Mouse (Mus musculus): ENCODE measurements around the gene Dnm1. TPM values are rescaled to one million over a fixed set of nuclear protein-coding genes. Genes with fewer than 3 reads are reported as not detected.
"Not testable (repeated sequence)": the region's sequence is repeated elsewhere in the genome, so short reads cannot be mapped to it uniquely, and the experiment has no call there.

Dnm1 gene
- polyA plus RNA-seq, 1 experiment from 2014 or later = 29.1 TPM

DNA sequence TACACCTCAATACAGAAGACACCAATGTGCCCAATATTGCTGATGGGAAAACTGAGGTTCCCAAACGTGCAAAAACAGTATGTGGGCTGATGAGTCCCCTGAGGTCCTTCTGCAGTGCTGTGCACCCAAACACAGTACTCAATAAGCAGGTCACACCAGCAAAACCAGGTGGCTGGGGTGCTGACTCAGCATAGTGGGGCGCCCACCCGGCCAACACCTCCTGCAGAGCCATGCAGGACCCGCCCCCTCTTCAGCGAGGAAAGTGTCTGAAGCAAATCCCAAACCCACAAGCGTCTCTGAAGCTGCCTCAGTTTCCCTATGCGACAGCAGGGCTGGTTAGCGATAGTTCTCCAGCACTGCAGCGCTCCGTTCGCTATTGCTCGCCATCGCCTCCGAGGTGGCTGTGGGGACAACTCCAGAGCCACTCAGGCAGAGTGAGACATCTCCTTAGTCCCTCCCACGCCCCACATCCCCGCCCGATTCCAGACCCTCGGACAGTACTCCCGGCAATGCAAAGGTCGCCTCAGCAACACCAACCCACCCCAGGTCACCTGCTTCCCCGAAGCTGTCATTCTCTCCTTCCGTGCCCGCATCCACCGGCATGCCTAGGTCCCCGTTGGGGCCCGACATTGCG is 28.1 kb upstream of the Dnm1 start:
- Histone ChIP-seq H3K4me1 (peaks cover 12% of the 10 kb centered on the region), H3K36me3 (peaks cover 32% of the 10 kb centered on the region), H3K9ac (replicated peaks) (peak overlapping the region; percentile 71), H3K9me3 (no peaks in the 10 kb centered on the region), H3K4me2 (replicated peaks) (peak overlapping the region; percentile 94), H3K4me3 (peak overlapping the region; percentile 70), H3K27ac (replicated peaks) (no peak overlapping the region; the same call in 1 of the 2 replicates), H3K27me3 (0 out of 2 replicates have a peak, but pooled peaks cover 5% of the 10 kb centered on the region)
- 2% methylated on average over 27 of the region's 27 CpGs for WGBS
- ATAC-seq (replicated peaks) = peak; percentile 75

DNA sequence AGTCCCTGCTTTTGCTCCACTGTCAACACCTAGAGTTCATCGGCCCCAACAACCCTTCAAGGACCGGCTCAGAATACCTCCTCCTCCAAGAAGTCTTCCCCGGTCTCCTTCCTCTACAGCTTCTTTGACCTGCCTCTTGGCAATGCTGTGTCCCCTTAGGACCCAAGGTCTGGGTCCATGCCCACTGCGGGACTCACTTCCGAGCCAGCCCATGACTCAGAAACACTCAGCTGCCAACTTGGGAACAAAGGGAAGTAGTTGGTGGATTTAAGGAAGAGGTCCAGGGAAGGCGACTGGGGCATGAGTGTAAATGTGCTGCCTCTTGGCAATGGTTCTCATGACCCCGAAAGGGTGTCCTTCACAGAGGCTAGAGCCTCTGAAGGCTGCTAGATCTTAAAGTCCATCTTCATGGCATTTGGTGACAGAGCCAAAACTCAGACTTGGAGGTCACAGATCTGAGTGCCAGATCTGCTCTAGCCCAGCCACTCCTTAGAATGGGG is 26.9 kb upstream of the Dnm1 start:
- peaks cover 44% of the 10 kb centered on the region for H3K36me3 ChIP-seq
- WGBS = 84% methylated on average over 7 of the region's 7 CpGs
- ATAC-seq (replicated peaks) = no peak

DNA sequence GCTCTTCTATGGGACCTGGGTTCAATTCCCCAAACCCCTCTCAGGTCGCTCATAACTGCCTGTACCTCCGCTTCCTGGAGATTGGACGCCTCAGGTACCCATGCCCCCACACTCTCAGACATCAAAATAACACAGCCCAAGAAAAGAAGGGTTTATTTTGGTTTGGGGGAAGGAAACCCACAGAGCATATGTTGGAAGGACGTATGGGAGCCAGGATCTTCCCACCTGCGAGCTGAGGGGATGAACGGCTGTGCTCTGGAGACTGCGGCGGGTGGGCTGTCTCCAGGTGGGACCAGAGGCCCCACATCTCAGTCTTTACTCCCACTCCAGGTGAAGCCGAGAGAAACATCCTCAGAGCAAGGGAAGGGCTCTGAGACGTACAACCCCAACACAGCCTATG is 23.8 kb upstream of the Dnm1 start:
- Histone ChIP-seq H3K9ac (replicated peaks) (no peak overlapping the region), H3K4me1 (peaks cover 10% of the 10 kb centered on the region), H3K27ac (replicated peaks) (no peak overlapping the region), H3K4me2 (replicated peaks) (no peak overlapping the region), H3K9me3 (no peaks in the 10 kb centered on the region), H3K27me3 (no peaks in the 10 kb centered on the region), H3K4me3 (no peak overlapping the region), H3K36me3 (peaks cover 71% of the 10 kb centered on the region)
- no peak for ATAC-seq (replicated peaks)
- 92% methylated on average over 10 of the region's 10 CpGs for WGBS

More for the DNA sequence above, 26.9 kb upstream of the Dnm1 start:
- Histone ChIP-seq H3K9me3 (no peaks in the 10 kb centered on the region), H3K27me3 (0 out of 2 replicates have a peak, but pooled peaks cover 5% of the 10 kb centered on the region), H3K27ac (replicated peaks) (no peak overlapping the region), H3K4me3 (no peak overlapping the region), H3K4me2 (replicated peaks) (no peak overlapping the region), H3K9ac (replicated peaks) (no peak overlapping the region), H3K4me1 (peaks cover 12% of the 10 kb centered on the region)

DNA sequence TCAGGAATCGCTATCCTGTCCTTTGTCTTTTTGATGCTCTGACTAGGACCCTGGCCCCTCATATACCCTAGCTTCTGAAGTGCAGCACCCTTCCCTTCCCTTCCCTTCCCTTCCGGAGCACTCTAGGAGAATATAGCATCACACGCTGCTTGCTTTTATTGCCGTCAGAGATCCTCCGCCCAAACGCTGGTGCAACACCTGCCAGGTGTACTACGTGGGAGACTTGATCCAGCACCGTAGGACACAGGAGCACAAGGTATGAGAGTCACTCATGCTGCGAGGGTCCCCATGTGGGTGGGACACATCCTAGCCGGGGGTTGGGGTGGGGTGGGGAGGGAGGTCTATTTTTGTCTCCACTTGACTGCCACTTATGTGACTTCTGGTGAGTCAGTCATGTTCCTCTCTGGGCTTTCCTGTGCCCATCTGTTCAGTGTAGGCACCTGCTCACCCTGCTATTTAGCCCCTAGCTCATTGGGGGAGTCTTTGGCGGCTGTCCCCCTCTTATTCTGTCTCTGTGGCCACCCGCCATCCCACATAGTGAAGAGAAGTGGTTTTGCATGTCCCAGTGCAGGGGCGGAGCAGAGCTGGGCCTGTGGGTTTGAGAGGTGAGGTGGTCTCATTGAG is 22.3 kb upstream of the Dnm1 start:
- no peak overlapping the region for H3K27ac ChIP-seq (replicated peaks)
- H3K36me3 ChIP-seq = peaks cover 86% of the 10 kb centered on the region

DNA sequence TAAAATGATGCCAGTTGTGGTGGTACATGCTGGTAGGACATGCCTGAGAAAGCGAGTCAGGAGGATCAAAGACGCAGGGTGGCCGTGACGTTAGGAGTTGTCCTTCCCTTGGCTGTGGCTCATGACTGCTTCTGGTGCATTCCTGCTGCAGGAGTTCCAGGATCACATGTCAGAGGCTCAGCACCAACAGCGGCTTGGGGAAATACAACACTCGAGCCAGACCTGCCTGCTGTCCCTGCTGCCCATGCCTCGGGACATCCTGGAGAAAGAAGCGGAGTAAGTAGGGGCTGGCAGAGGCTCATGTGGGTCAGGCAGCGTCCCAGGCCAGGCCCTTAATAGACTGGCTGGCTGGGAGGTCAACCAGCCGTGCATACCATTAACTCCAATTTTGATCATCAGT is 21.1 kb upstream of the Dnm1 start:
- 91% methylated on average over 10 of the region's 10 CpGs for WGBS
- H3K27me3 ChIP-seq = no peaks in the 10 kb centered on the region
- no peaks in the 10 kb centered on the region for H3K9me3 ChIP-seq
- H3K4me1 ChIP-seq = no peaks in the 10 kb centered on the region
- no peak overlapping the region for H3K27ac ChIP-seq (replicated peaks)
- H3K36me3 ChIP-seq = peaks cover 94% of the 10 kb centered on the region
- no peak overlapping the region for H3K4me2 ChIP-seq (replicated peaks)
- no peak for ATAC-seq (replicated peaks)
- H3K4me3 ChIP-seq = no peak overlapping the region
- no peak overlapping the region for H3K9ac ChIP-seq (replicated peaks)

More for the DNA sequence above, 22.3 kb upstream of the Dnm1 start:
- 92% methylated on average over 13 of the region's 13 CpGs for WGBS
- no peak overlapping the region for H3K4me3 ChIP-seq
- H3K4me2 ChIP-seq (replicated peaks) = no peak overlapping the region
- no peak for ATAC-seq (replicated peaks)
- H3K9ac ChIP-seq (replicated peaks) = no peak overlapping the region
- H3K9me3 ChIP-seq = no peaks in the 10 kb centered on the region
- H3K4me1 ChIP-seq = no peaks in the 10 kb centered on the region
- no peaks in the 10 kb centered on the region for H3K27me3 ChIP-seq

DNA sequence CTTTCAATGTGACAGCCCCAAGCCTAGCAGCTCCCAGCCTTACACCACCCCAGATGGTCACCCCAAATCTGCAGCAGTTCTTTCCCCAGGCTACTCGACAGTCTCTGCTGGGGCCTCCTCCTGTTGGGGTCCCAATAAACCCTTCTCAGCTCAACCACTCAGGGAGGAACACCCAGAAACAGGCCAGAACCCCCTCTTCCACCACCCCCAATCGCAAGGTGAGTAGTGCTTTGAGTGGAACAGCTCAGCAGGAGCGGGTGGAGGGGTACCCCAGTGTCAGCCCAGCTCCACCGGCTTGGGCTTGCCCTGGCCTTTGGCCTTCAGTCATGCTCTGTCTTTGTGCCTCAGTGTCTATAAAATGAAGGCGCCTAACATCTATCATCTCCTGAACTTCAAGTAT is 14.2 kb upstream of the Dnm1 start:
- Histone ChIP-seq H3K27ac (replicated peaks) (no peak overlapping the region), H3K4me2 (replicated peaks) (no peak overlapping the region), H3K36me3 (peaks cover 50% of the 10 kb centered on the region), H3K9ac (replicated peaks) (no peak overlapping the region), H3K4me1 (peaks cover 14% of the 10 kb centered on the region), H3K9me3 (no peaks in the 10 kb centered on the region), H3K4me3 (no peak overlapping the region), H3K27me3 (no peaks in the 10 kb centered on the region)
- no peak for ATAC-seq (replicated peaks)
- 97% methylated on average over 5 of the region's 5 CpGs for WGBS

DNA sequence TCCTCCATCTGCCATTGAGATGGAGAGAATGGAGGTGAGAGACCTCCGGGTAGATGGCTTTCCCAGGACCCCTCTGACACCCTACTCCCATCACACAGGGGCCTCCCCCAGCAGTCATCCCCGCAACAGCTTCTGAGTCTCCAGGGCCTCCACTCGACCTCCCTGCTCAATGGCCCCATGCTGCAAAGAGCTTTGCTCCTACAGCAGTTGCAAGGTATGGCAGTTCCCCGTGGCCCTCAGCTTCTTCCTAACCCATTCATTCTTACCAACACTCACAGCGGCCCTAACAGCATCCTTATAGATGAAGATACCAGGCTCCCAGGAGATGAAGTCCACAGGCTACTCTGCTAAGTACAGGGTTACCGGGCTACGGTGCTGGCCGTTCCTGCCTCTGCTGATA is 11.0 kb upstream of the Dnm1 start:
- Histone ChIP-seq H3K4me3 (peak overlapping the region; percentile 70), H3K9me3 (no peaks in the 10 kb centered on the region), H3K36me3 (peaks cover 18% of the 10 kb centered on the region), H3K4me2 (replicated peaks) (peak overlapping the region; percentile 63), H3K27ac (replicated peaks) (no peak overlapping the region), H3K4me1 (peaks cover 27% of the 10 kb centered on the region), H3K27me3 (peaks cover 13% of the 10 kb centered on the region; the same call in 1 of the 2 replicates), H3K9ac (replicated peaks) (peak overlapping the region; percentile 68; the same call in 1 of the 2 replicates)
- WGBS = 87% methylated on average over 8 of the region's 8 CpGs
- no peak for ATAC-seq (replicated peaks)

DNA sequence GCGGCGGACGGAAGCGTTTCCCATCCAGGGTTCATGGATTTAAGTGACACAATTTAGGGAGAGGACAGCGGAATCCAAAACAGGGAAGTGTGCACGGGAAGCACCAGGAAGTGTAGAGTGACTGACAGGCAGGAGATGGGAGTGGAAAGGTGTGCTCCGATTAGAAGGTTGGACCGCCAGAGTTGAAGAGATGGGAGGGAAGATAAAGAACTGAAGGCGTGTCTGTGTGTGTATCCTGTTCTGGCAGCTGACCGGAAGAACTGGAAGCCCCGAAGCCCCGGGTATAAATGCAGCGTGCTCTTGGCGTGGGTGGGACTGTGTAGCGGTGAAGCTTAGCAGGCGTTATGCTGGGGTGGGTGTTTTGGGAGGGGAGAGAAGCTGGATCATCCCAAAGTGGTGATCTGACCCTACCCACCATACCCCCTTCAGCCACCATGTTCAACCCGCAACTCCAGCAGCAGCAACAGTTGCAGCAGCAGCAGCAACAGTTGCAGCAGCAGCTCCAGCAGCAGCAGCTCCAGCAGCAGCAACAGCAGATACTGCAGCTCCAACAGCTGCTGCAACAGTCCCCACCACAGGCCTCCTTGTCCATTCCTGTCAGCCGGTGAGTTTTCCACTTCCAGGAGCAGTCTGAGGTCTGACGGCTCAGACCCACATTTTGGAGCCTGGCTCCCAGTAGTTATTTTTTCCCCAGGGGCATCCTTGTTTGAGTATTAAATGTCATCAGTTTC is 10.4 kb upstream of the Dnm1 start:
- H3K36me3 ChIP-seq = peaks cover 15% of the 10 kb centered on the region
- 12% methylated on average over 17 of the region's 19 CpGs for WGBS
- peak; percentile 65 for ATAC-seq (replicated peaks)

DNA sequence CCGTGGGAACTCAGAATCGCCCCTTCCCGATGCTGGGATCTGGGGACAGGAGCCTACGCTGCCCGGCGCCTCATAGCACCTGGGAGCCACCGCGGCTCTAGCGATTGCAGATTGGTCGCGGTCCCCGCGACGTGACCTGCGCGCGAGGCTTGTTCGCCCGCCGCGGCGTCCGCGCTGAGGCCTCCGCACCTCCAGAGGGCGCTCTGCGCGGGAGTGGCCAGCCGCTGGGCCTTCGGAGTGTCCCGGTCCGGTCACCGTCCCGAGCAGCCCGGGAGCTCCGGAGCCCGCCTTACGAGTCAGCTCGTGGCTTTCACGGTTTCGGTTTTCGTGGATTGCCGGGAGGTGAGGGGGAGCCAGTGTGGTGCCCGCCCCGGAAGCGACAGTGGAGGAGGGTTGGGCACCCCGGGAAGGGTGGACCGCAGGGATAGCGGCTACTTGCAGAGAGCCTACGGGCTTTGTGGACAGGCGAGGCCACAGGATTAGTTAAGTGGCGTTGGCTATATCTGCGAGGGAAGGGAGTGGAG is 9.7 kb upstream of the Dnm1 start:
- H3K27me3 ChIP-seq = peaks cover 13% of the 10 kb centered on the region; the same call in 1 of the 2 replicates
- peak overlapping the region; percentile 75 for H3K27ac ChIP-seq (replicated peaks)
- H3K4me3 ChIP-seq = peak overlapping the region; percentile 70
- peaks cover 27% of the 10 kb centered on the region for H3K4me1 ChIP-seq
- no peaks in the 10 kb centered on the region for H3K9me3 ChIP-seq
- ATAC-seq (replicated peaks) = peak; percentile 83
- WGBS = under 1% methylated on average over 53 of the region's 53 CpGs
- peak overlapping the region; percentile 63 for H3K4me2 ChIP-seq (replicated peaks)
- H3K9ac ChIP-seq (replicated peaks) = peak overlapping the region; percentile 68
- H3K36me3 ChIP-seq = peaks cover 9% of the 10 kb centered on the region

More for the DNA sequence above, 10.4 kb upstream of the Dnm1 start:
- Histone ChIP-seq H3K4me1 (peaks cover 27% of the 10 kb centered on the region), H3K4me2 (replicated peaks) (peak overlapping the region; percentile 63), H3K4me3 (peak overlapping the region; percentile 70), H3K27me3 (peaks cover 13% of the 10 kb centered on the region; the same call in 1 of the 2 replicates), H3K9ac (replicated peaks) (peak overlapping the region; percentile 68), H3K9me3 (no peaks in the 10 kb centered on the region), H3K27ac (replicated peaks) (peak overlapping the region; percentile 75)

DNA sequence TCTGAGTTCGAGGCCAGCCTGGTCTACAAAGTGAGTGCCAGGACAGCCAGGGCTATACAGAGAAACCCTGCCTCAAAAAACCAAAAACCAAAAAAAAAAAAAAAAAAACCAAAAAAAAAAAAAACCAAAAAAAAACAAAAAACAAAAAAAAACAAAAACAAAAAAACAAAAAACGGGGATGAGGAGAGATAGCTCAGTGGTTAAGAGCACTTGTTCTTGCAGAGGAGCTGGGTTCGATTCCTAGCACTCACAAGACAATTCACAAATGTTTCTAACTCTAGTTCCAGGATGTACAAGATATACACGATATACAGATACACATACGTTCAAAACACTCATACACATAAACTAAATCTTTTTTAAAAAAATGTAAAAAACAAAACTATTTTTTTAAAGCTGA is 9.1 kb upstream of the Dnm1 start:
- not testable (repeated sequence) for H3K9me3 ChIP-seq; ATAC-seq (replicated peaks); H3K36me3 ChIP-seq
- 43% methylated on average over 5 of the region's 5 CpGs for WGBS
- Histone ChIP-seq H3K27me3 (peaks cover 13% of the 10 kb centered on the region; the same call in 1 of the 2 replicates), H3K4me3 (peak overlapping the region; percentile 70), H3K4me2 (replicated peaks) (peak overlapping the region; percentile 63), H3K9ac (replicated peaks) (peak overlapping the region; percentile 68; the same call in 1 of the 2 replicates), H3K27ac (replicated peaks) (0 out of 2 replicates have a peak overlapping the region, but pooled peaks have one; percentile 75), H3K4me1 (peaks cover 27% of the 10 kb centered on the region)

DNA sequence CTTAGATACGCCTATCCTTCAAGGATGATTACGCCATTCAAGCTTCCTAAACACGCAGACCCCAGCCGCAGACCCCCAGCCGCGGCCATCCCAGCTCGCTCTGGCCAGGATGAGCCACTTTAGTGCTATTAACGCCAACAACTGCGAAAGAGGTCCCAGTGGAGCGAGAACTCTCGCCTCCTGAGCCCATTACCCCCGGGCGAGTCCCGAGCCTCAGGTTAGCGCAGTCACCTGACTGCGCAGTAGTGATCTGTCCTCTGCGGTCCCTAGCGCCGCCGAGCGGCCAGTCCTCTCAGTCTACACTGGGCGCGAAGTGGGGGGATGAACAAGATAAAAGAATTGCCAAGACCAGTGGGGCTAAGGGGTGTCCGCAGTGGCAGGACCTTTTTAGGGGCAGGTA is 8.3 kb upstream of the Dnm1 start:
- under 1% methylated on average over 24 of the region's 24 CpGs for WGBS

More for the DNA sequence above, 8.3 kb upstream of the Dnm1 start:
- Histone ChIP-seq H3K27me3 (peaks cover 13% of the 10 kb centered on the region; the same call in 1 of the 2 replicates), H3K4me2 (replicated peaks) (peak overlapping the region; percentile 46), H3K4me3 (peak overlapping the region; percentile 30), H3K4me1 (peaks cover 27% of the 10 kb centered on the region), H3K9me3 (no peaks in the 10 kb centered on the region), H3K27ac (replicated peaks) (no peak overlapping the region), H3K9ac (replicated peaks) (peak overlapping the region; percentile 18; the same call in 1 of the 2 replicates), H3K36me3 (peaks cover 3% of the 10 kb centered on the region; the same call in 1 of the 2 replicates)
- 0 out of 2 replicates have a peak, but pooled peaks have one; percentile 34 for ATAC-seq (replicated peaks)

All from forebrain, embryonic 15.5 days (tissue).